Mouse (Mus musculus): ENCODE measurements around the gene Sdf2. TPM values are rescaled to one million over a fixed set of nuclear protein-coding genes. Genes with fewer than 3 reads are reported as not detected.

Sdf2 gene
- polyA plus RNA-seq (2015; fragmentation: Nextera tagmentation; extraction: Ambion mirVana) = 93.8 and 101 TPM in 2 replicates

GRCm38 (mm10) chr11:78245627-78246317 lies at the start of gene Sdf2, which contains the start of gene Supt6:
Gene Sdf2, plus strand, starts transcription at chr11:78245746.
Gene Supt6, minus strand, starts transcription at chr11:78245987.
- peaks cover 22% of the 10 kb centered on the region for H3K4me1 ChIP-seq (ENCODE audit: insufficient read depth, low read length)
- H3K9ac ChIP-seq (replicated peaks; ENCODE audit: low read length) = peak within 1 kb of the TSS; percentile 88
- WGBS = under 1% methylated on average over 50 of the region's 50 CpGs
- ATAC-seq (ENCODE audit: low FRiP score, low TSS enrichment) = peak; percentile 96
- peak within 1 kb of the TSS; percentile 97 for H3K27ac ChIP-seq (ENCODE audit: low read length)
- peaks cover under 1% of the 10 kb centered on the region for H3K36me3 ChIP-seq (ENCODE audit: insufficient read depth, low read length)
- H3K27me3 ChIP-seq (ENCODE audit: insufficient read depth, low read length) = no peaks in the 10 kb centered on the region
- no peaks in the 10 kb centered on the region for H3K9me3 ChIP-seq (ENCODE audit: low read length)
- H3K4me3 ChIP-seq (ENCODE audit: low read length) = peak within 1 kb of the TSS; percentile 75
- peak within 1 kb of the TSS; percentile 76 for H3K4me2 ChIP-seq (replicated peaks; ENCODE audit: low read depth, low read length)

GRCm38 (mm10) chr11:78202372-78202771 lies 43.2 kb upstream of the Sdf2 start:
- H3K27ac ChIP-seq (ENCODE audit: low read length) = no peak overlapping the region
- 86% methylated on average over 3 of the region's 3 CpGs for WGBS
- H3K4me3 ChIP-seq (ENCODE audit: low read length) = no peak overlapping the region
- no peak for ATAC-seq (ENCODE audit: low FRiP score, low TSS enrichment)
- H3K9ac ChIP-seq (replicated peaks; ENCODE audit: low read length) = no peak overlapping the region
- no peak overlapping the region for H3K4me2 ChIP-seq (replicated peaks; ENCODE audit: low read depth, low read length)
- H3K27me3 ChIP-seq (ENCODE audit: insufficient read depth, low read length) = no peaks in the 10 kb centered on the region
- H3K9me3 ChIP-seq (ENCODE audit: low read length) = no peaks in the 10 kb centered on the region
- peaks cover 12% of the 10 kb centered on the region for H3K4me1 ChIP-seq (ENCODE audit: insufficient read depth, low read length)
- peaks cover 19% of the 10 kb centered on the region for H3K36me3 ChIP-seq (ENCODE audit: insufficient read depth, low read length)

GRCm38 (mm10) chr11:78204287-78204686 lies 41.3 kb upstream of the Sdf2 start:
- Histone ChIP-seq H3K36me3 (ENCODE audit: insufficient read depth, low read length) (peaks cover 37% of the 10 kb centered on the region), H3K9me3 (ENCODE audit: low read length) (no peaks in the 10 kb centered on the region), H3K9ac (replicated peaks; ENCODE audit: low read length) (no peak overlapping the region), H3K27me3 (ENCODE audit: insufficient read depth, low read length) (no peaks in the 10 kb centered on the region), H3K4me2 (replicated peaks; ENCODE audit: low read depth, low read length) (no peak overlapping the region), H3K4me3 (ENCODE audit: low read length) (no peak overlapping the region), H3K4me1 (ENCODE audit: insufficient read depth, low read length) (peaks cover 12% of the 10 kb centered on the region), H3K27ac (ENCODE audit: low read length) (no peak overlapping the region)
- ATAC-seq (ENCODE audit: low FRiP score, low TSS enrichment) = no peak
- WGBS = 95% methylated on average over 6 of the region's 6 CpGs

GRCm38 (mm10) chr11:78205361-78206206 lies 40.0 kb upstream of the Sdf2 start:
- no peaks in the 10 kb centered on the region for H3K27me3 ChIP-seq (ENCODE audit: insufficient read depth, low read length)
- H3K27ac ChIP-seq (ENCODE audit: low read length) = peak overlapping the region; percentile 31
- 25% methylated on average over 13 of the region's 13 CpGs for WGBS
- H3K4me3 ChIP-seq (ENCODE audit: low read length) = no peak overlapping the region
- H3K36me3 ChIP-seq (ENCODE audit: insufficient read depth, low read length) = peaks cover 49% of the 10 kb centered on the region
- H3K4me1 ChIP-seq (ENCODE audit: insufficient read depth, low read length) = peaks cover 12% of the 10 kb centered on the region
- H3K9ac ChIP-seq (replicated peaks; ENCODE audit: low read length) = no peak overlapping the region
- H3K9me3 ChIP-seq (ENCODE audit: low read length) = no peaks in the 10 kb centered on the region
- H3K4me2 ChIP-seq (replicated peaks; ENCODE audit: low read depth, low read length) = no peak overlapping the region
- ATAC-seq (ENCODE audit: low FRiP score, low TSS enrichment) = peak; percentile 37; the same call in 1 of the 2 replicates

GRCm38 (mm10) chr11:78207190-78207589 lies 38.4 kb upstream of the Sdf2 start:
- ATAC-seq (ENCODE audit: low FRiP score, low TSS enrichment) = no peak
- H3K9ac ChIP-seq (replicated peaks; ENCODE audit: low read length) = no peak overlapping the region
- H3K36me3 ChIP-seq (ENCODE audit: insufficient read depth, low read length) = peaks cover 63% of the 10 kb centered on the region
- H3K27me3 ChIP-seq (ENCODE audit: insufficient read depth, low read length) = no peaks in the 10 kb centered on the region
- H3K27ac ChIP-seq (ENCODE audit: low read length) = no peak overlapping the region
- no peak overlapping the region for H3K4me3 ChIP-seq (ENCODE audit: low read length)
- H3K4me1 ChIP-seq (ENCODE audit: insufficient read depth, low read length) = peaks cover 12% of the 10 kb centered on the region
- 86% methylated on average over 7 of the region's 7 CpGs for WGBS
- no peak overlapping the region for H3K4me2 ChIP-seq (replicated peaks; ENCODE audit: low read depth, low read length)
- H3K9me3 ChIP-seq (ENCODE audit: low read length) = no peaks in the 10 kb centered on the region

- no peak for ATAC-seq (ENCODE audit: low FRiP score, low TSS enrichment)
Measured at GRCm38 (mm10) chr11:78209886-78210285, 35.7 kb upstream of the Sdf2 start.

GRCm38 (mm10) chr11:78210615-78211014 lies 34.9 kb upstream of the Sdf2 start:
- Histone ChIP-seq H3K4me2 (replicated peaks; ENCODE audit: low read depth, low read length) (no peak overlapping the region), H3K27me3 (ENCODE audit: insufficient read depth, low read length) (no peaks in the 10 kb centered on the region), H3K4me3 (ENCODE audit: low read length) (no peak overlapping the region), H3K9me3 (ENCODE audit: low read length) (no peaks in the 10 kb centered on the region), H3K9ac (replicated peaks; ENCODE audit: low read length) (no peak overlapping the region), H3K27ac (ENCODE audit: low read length) (no peak overlapping the region), H3K4me1 (ENCODE audit: insufficient read depth, low read length) (peaks cover 8% of the 10 kb centered on the region), H3K36me3 (ENCODE audit: insufficient read depth, low read length) (peaks cover 82% of the 10 kb centered on the region)
- ATAC-seq (ENCODE audit: low FRiP score, low TSS enrichment) = no peak
- 64% methylated on average over 7 of the region's 7 CpGs for WGBS

More at GRCm38 (mm10) chr11:78209886-78210285, 35.7 kb upstream of the Sdf2 start:
- Histone ChIP-seq H3K9me3 (ENCODE audit: low read length) (no peaks in the 10 kb centered on the region), H3K4me2 (replicated peaks; ENCODE audit: low read depth, low read length) (no peak overlapping the region), H3K4me3 (ENCODE audit: low read length) (no peak overlapping the region), H3K27me3 (ENCODE audit: insufficient read depth, low read length) (no peaks in the 10 kb centered on the region), H3K27ac (ENCODE audit: low read length) (no peak overlapping the region), H3K4me1 (ENCODE audit: insufficient read depth, low read length) (peaks cover 12% of the 10 kb centered on the region), H3K9ac (replicated peaks; ENCODE audit: low read length) (no peak overlapping the region), H3K36me3 (ENCODE audit: insufficient read depth, low read length) (peaks cover 80% of the 10 kb centered on the region)
- WGBS = 94% methylated on average over 6 of the region's 6 CpGs

- no peak overlapping the region for H3K4me2 ChIP-seq (replicated peaks; ENCODE audit: low read depth, low read length)
- H3K4me3 ChIP-seq (ENCODE audit: low read length) = no peak overlapping the region
- no peak for ATAC-seq (ENCODE audit: low FRiP score, low TSS enrichment)
- no peak overlapping the region for H3K27ac ChIP-seq (ENCODE audit: low read length)
- H3K36me3 ChIP-seq (ENCODE audit: insufficient read depth, low read length) = peaks cover 88% of the 10 kb centered on the region
- no peaks in the 10 kb centered on the region; the same call in 1 of the 2 replicates for H3K4me1 ChIP-seq (ENCODE audit: insufficient read depth, low read length)
- H3K9ac ChIP-seq (replicated peaks; ENCODE audit: low read length) = no peak overlapping the region
- no peaks in the 10 kb centered on the region for H3K27me3 ChIP-seq (ENCODE audit: insufficient read depth, low read length)
- WGBS = 87% methylated on average over 5 of the region's 5 CpGs
- no peaks in the 10 kb centered on the region for H3K9me3 ChIP-seq (ENCODE audit: low read length)
Measured at GRCm38 (mm10) chr11:78211513-78211912, 34.0 kb upstream of the Sdf2 start.

GRCm38 (mm10) chr11:78213086-78213817 lies 32.3 kb upstream of the Sdf2 start:
- no peaks in the 10 kb centered on the region for H3K9me3 ChIP-seq (ENCODE audit: low read length)
- ATAC-seq (ENCODE audit: low FRiP score, low TSS enrichment) = no peak
- 91% methylated on average over 14 of the region's 14 CpGs for WGBS
- H3K27me3 ChIP-seq (ENCODE audit: insufficient read depth, low read length) = no peaks in the 10 kb centered on the region
- H3K9ac ChIP-seq (replicated peaks; ENCODE audit: low read length) = no peak overlapping the region
- H3K4me1 ChIP-seq (ENCODE audit: insufficient read depth, low read length) = no peaks in the 10 kb centered on the region
- peaks cover 88% of the 10 kb centered on the region for H3K36me3 ChIP-seq (ENCODE audit: insufficient read depth, low read length)
- H3K27ac ChIP-seq (ENCODE audit: low read length) = no peak overlapping the region
- H3K4me2 ChIP-seq (replicated peaks; ENCODE audit: low read depth, low read length) = no peak overlapping the region
- H3K4me3 ChIP-seq (ENCODE audit: low read length) = no peak overlapping the region
